Mouse (Mus musculus): ENCODE measurements around the gene Pim2.

DNA sequence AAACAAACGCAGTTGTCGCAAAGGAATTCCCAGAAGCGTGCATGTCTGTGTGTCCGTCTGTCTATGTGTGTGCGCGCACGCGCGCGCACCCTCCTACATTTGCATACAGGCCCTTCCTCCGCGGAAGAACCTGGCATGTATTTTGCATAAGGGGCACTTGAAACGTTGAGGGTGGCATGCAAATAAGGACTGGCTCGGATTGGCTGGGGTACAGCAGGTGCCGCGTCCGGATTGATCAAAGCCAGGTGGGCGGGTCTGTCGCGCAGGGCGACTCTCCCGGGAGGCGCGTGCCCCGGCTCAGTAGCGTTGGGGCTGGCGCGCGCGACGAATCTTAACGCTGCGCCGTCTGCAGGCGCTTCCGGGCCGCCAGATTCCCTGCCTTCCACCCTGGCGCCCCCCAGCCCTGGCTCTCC, at the start of gene Pim2:
- no peak for TF ChIP-seq CTCF (IDR thresholded peaks at IDR 0.05; ENCODE audit: control insufficient read depth, insufficient read depth, low read length)
- TF ChIP-seq POLR2A (IDR thresholded peaks at IDR 0.05; ENCODE audit: borderline replicate concordance, control insufficient read depth, low read depth, low read length) = peak; percentile 64; the same call in 1 of the 2 replicates

Data from bone marrow, adult 2 months (tissue).